10 mouse cellular contexts compared by ENCODE assay signal in the genomic region with DNA sequence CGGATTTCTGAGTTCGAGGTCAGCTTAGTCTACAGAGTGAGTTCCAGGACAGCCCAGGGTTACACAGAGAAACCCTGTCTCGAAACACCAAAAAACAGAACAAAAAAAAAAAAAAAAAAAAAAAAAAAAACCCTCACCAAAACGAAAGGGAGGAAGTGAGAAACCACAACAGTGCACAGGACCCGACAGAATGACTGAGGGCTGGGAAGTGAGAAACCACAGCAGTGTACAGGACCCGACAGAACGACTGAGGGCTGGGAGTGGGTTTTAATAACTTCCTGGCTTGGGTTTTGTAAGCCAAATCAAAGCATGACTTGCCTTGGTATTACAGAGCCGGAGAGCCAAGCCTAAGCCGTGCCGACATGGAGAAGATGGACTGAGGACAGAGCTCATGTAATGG. TPM values are rescaled to one million over a fixed set of nuclear protein-coding genes. Genes with fewer than 3 reads are reported as not detected.
DNase-seq lines count a peak whose midpoint lies in the region; ATAC-seq and TF ChIP-seq lines count a peak whose summit lies in the region.
"Had no signal": no experiment of that assay in that cellular context is flagged by ENCODE, and none has a peak within 500 bp of the region (broad histone marks: within the 10 kb centered on the region; RNA-seq: fewer than 3 reads in every experiment).

No protein-coding gene starts in this region.

- no peaks in the 10 kb centered on the region for H3K4me1 ChIP-seq in kidney, embryonic 15.5 days
- H3K4me1 ChIP-seq in G1E (ENCODE audit: insufficient read depth, low read depth, low read length), result peaks cover 17% of the 10 kb centered on the region
- H3K4me1 ChIP-seq in intestine, embryonic 16.5 days (ENCODE audit: control insufficient read depth, insufficient read depth, low read length), result no peaks in the 10 kb centered on the region
- H3K4me1 ChIP-seq: embryonic facial prominence, embryonic 12.5 days had no signal

- no peak overlapping the region for H3K4me2 ChIP-seq in kidney, embryonic 15.5 days
- no peak overlapping the region for H3K4me2 ChIP-seq in intestine, embryonic 16.5 days (ENCODE audit: low read depth, low read length)
- H3K4me2 ChIP-seq: embryonic facial prominence, embryonic 12.5 days had no signal

- peak overlapping the region; percentile 79 for H3K27ac ChIP-seq in kidney, embryonic 15.5 days
- no peak overlapping the region for H3K27ac ChIP-seq in intestine, embryonic 16.5 days (ENCODE audit: low read length)

- no peak overlapping the region for H3K9ac ChIP-seq in kidney, embryonic 15.5 days
- H3K9ac ChIP-seq in intestine, embryonic 16.5 days (ENCODE audit: low read depth, low read length), result no peak overlapping the region
- H3K9ac ChIP-seq: embryonic facial prominence, embryonic 12.5 days had no signal

- WGBS in kidney, embryonic 15.5 days, result 81% methylated on average over 10 of the region's 10 CpGs
- WGBS in intestine, embryonic 16.5 days, result 82% methylated on average over 10 of the region's 10 CpGs

- DNase-seq in kidney, adult 11 months, result no peak
- peak; percentile 38 for DNase-seq in G1E (ENCODE audit: low spot score)
- DNase-seq in lung, postnatal 4 days, result peak; percentile 41 to 54
- peak; percentile 52 to 64 for DNase-seq in spleen, postnatal 4 days (ENCODE audit: low spot score in 2 of 2)
- DNase-seq in layer of hippocampus, adult 18-20 months (ENCODE audit: low spot score in 2 of 2), result no peak
- no peak for DNase-seq in adrenal gland, adult 2 months

- H3K9me3 ChIP-seq in kidney, embryonic 15.5 days (replicated peaks), result no peaks in the 10 kb centered on the region
- no peaks in the 10 kb centered on the region for H3K9me3 ChIP-seq in G1E (replicated peaks)
- H3K9me3 ChIP-seq in intestine, embryonic 16.5 days (ENCODE audit: control insufficient read depth, low read length), result no peaks in the 10 kb centered on the region
- H3K9me3 ChIP-seq: embryonic facial prominence, embryonic 12.5 days had no signal

- ATAC-seq in kidney, embryonic 15.5 days (replicated peaks; ENCODE audit: low FRiP score), result no peak
- peak; percentile 87 for ATAC-seq in G1E (ENCODE audit: extremely low read depth, insufficient number of reproducible peaks, low FRiP score, poor library complexity, severe bottlenecking)
- ATAC-seq in intestine, embryonic 16.5 days, result no peak
- ATAC-seq: hindbrain, embryonic 16.5 days had no signal

- H3K27me3 ChIP-seq in kidney, embryonic 15.5 days, result no peaks in the 10 kb centered on the region
- no peaks in the 10 kb centered on the region for H3K27me3 ChIP-seq in G1E (ENCODE audit: insufficient read depth, low read length)
- no peaks in the 10 kb centered on the region for H3K27me3 ChIP-seq in intestine, embryonic 16.5 days (replicated peaks; ENCODE audit: control insufficient read depth, insufficient read depth, low read length)
- H3K27me3 ChIP-seq: embryonic facial prominence, embryonic 12.5 days had no signal

- H3K4me3 ChIP-seq in kidney, embryonic 15.5 days (replicated peaks), result no peak overlapping the region
- H3K4me3 ChIP-seq in G1E (ENCODE audit: low read depth, low read length), result no peak overlapping the region
- no peak overlapping the region for H3K4me3 ChIP-seq in intestine, embryonic 16.5 days (ENCODE audit: low read length)
- H3K4me3 ChIP-seq: embryonic facial prominence, embryonic 12.5 days had no signal

- TF ChIP-seq CTCF in G1E (IDR thresholded peaks at IDR 0.05; ENCODE audit: low read depth, low read length), result no peak

- peaks cover 68% of the 10 kb centered on the region for H3K36me3 ChIP-seq in kidney, embryonic 15.5 days
- peaks cover 85% of the 10 kb centered on the region for H3K36me3 ChIP-seq in G1E (replicated peaks)
- 0 out of 2 replicates have a peak, but pooled peaks cover 4% of the 10 kb centered on the region for H3K36me3 ChIP-seq in intestine, embryonic 16.5 days (ENCODE audit: control insufficient read depth, insufficient read depth, low read length)

RNA-seq across cellular contexts. Expression of gene Cfdp1, which starts 32.9 kb away (rescaled TPM):
- 226 and 233 TPM in 2 replicates for polyA plus RNA-seq in kidney, embryonic 15.5 days (2015; fragmentation: Nextera tagmentation; extraction: Ambion mirVana)
- total RNA-seq in G1E (2014; fragmentation: Nextera tagmentation), result 140 and 160 TPM in 2 replicates
- 214 and 229 TPM in 2 replicates for total RNA-seq in G1E (2017)
- polyA plus RNA-seq in G1E (2012), result 20.7 and 26.1 TPM in 2 replicates
- 156 and 179 TPM in 2 replicates for polyA plus RNA-seq in intestine, embryonic 16.5 days (2015; fragmentation: Nextera tagmentation; extraction: Ambion mirVana)
- total RNA-seq in layer of hippocampus, adult 18-20 months (2021), result 10 to 100 TPM; 79.3 to 82.7 TPM
- total RNA-seq in adrenal gland, adult 2 months (2021), result 10 to 100 TPM; 71.7 to 78.9 TPM
- polyA plus RNA-seq in adrenal gland, adult 2 months (2012; rRNA removed), result 0.90 and 0.94 TPM in 2 replicates

RNA-seq across cellular contexts. Expression of gene Tmem170, which starts 55.4 kb away (rescaled TPM):
- polyA plus RNA-seq in kidney, embryonic 15.5 days (2015; fragmentation: Nextera tagmentation; extraction: Ambion mirVana), result 13.0 and 13.4 TPM in 2 replicates
- total RNA-seq in G1E (2014; fragmentation: Nextera tagmentation) (10.2 and 12.5 TPM in 2 replicates), G1E (2017) (2.8 and 3.2 TPM in 2 replicates)
- polyA plus RNA-seq in G1E (2012), result 0.51 and 0.52 TPM in 2 replicates
- polyA plus RNA-seq in intestine, embryonic 16.5 days (2015; fragmentation: Nextera tagmentation; extraction: Ambion mirVana), result 14.9 and 15.7 TPM in 2 replicates
- total RNA-seq in layer of hippocampus, adult 18-20 months (2021), result 1 to 10 TPM; 4.0 to 4.8 TPM
- 1 to 10 TPM; 5.0 to 6.8 TPM for total RNA-seq in adrenal gland, adult 2 months (2021)
- 1.3 and 1.5 TPM in 2 replicates for polyA plus RNA-seq in adrenal gland, adult 2 months (2012; rRNA removed)

Comparison
In these comparisons a context has a peak if more than half of its experiments do, and no peak if none do; other contexts are left out.
1. DNase-seq: peak in G1E (single experiment), lung, postnatal 4 days (2 of 2) and spleen, postnatal 4 days (2 of 2); none in kidney, adult 11 months (single experiment), layer of hippocampus, adult 18-20 months (0 of 2) and adrenal gland, adult 2 months (single experiment).
2. RNA of gene Cfdp1, which starts 32.9 kb away (polyA plus RNA-seq): 226 to 233 TPM in kidney, embryonic 15.5 days, 156 to 179 TPM in intestine, embryonic 16.5 days and 20.7 to 26.1 TPM in G1E; 0.90 to 0.94 TPM in adrenal gland, adult 2 months; every median in the first group is over 10 times any median in the second.